Mouse (Mus musculus) monocyte, adult 2 months (primary cell): ENCODE data around the gene Tacr2.

Experiments
- DNase-seq, 2 experiments: peaks; one replicate each; pipeline ENCODE4 v3.0.0; 2022; ENCODE audit warnings: low spot score in 2 of 2, low read depth in 1 of 2

The Tacr2 gene

DNA sequence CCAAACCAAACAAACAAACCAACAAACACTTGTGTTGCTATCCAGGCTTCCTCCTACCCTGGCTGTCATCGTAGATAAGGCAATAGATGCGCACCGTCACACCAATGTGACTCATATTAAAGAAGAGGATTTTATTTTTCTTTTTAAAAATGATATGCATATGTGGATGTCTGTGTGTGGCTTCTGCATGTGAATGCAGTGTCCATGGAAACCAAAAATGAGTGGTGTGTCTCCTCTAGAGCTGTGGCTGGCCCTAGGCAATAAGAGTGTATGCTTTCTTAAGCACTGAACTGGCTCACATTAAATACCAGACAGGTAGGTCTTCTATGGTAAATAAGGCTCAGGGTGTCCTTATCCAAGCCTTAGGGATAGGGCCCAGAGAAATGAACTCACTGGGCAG lies 13.6 kb upstream of the Tacr2 start:
- DNase-seq = no peak

DNA sequence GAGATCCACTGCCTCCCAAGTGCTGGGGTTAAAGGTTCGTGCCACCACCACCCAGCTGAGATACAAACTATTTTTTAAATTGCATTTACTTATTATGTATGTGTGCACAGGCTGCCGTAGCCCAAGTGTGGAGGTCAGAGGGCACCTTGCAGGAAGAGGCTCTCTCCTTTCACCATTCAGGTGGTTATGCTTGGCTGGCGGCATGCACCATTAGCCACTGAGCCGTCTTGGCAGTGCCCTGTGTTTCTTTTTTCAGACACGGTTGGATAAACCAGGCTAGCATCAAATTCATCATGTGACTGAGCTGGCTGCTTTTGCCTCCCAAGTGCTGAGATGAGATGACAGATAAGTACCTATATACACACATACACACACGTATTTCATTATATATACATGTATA lies 13.0 kb upstream of the Tacr2 start:
- no peak for DNase-seq

DNA sequence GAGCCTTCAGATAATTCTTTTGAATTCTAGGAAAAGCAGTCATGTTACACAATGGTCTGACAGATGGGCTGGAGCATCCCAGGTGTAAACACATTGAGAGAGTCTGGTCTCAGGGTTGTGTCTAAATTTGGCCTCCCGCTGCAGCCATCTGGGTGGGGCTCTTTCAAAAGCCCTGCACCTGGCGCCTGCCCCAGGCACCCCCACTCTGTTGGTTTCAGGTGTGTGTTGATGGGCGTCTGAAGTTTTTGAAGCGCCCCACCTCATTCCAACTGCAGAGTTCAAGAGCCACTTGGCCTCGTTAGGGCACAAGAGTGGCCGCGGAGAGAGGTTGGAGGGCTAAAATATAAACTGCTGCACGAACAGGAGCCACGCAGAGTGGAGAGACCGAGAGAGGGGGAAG lies 9.9 kb upstream of the Tacr2 start:
- DNase-seq = no peak

DNA sequence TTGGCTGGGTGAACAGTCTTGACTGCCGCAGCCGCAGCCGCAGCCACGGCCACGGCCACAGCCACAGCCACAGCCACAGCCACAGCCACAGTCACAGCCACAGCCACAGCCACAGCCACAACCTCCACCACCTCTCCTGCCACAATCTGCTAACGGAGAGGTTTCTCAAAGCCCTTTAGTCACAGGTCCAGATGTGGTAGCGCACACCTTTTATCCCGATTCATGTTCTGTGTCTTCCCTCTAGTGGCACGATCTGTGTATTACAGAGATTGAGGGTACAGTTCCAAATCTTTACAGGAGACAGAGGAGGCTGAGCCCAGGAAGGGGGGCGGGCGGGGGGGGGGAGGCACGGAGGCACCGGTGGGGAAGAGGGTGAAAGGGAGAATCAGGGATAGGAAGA lies 9.3 kb upstream of the Tacr2 start:
- DNase-seq = no peak

DNA sequence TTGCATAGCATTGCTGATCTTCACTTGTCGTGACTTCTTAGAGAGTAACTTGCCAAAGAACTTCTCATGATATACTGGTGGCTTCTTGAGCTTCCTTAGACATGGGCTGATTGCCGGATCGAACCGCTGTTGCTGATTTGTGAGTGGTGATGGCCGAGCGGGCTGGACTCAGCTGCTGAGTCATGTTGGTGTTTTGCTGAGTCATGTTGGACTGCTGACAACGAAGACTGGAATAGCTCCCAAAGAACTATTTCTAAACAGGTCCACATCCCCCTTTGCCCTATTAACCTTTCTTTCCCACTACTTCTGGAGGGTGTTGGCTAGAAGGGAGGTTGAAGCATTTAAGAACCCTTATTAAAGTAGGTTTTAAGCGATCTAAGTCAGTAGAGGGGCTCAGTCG lies 8.2 kb upstream of the Tacr2 start:
- DNase-seq = no peak

DNA sequence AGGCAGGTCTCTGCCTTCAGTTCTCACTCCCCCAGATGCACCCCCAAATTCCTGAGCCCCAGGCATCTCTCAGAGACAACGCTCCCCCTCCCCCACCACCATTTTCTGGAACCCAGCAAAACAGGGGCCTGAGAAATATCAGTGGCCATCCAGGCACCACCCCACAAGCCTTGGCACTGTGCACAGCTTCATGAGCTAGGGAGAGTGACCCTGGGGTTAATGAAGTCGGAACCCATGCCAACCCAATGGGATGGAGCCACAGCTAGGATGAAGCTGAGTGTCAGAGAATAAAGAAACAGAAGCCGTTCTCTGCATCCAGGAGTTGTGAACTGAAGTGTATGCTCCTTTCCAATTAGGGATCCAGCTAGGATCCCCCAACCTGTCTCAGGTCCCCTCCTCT lies 5.1 kb upstream of the Tacr2 start:
- DNase-seq = no peak

DNA sequence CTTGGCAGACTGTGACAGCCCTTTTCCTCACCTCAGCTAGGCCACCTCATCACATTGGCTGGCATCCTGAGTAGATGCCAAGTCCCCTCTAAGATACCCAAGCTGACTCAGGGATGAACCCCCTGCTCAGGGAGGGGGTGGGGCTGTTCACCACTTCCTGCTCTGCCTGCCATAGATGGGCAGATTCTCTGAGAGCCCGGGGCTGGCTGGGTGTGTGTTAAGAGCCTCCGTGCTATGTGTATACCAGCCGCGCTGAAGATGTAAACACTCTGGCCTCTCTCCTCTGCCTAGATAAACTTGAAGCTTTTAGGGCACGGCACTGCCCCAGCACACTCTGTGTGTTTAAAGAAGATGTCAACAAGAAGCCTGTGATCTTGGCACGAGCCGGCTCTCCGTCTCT lies 4.4 kb upstream of the Tacr2 start:
- no peak for DNase-seq

DNA sequence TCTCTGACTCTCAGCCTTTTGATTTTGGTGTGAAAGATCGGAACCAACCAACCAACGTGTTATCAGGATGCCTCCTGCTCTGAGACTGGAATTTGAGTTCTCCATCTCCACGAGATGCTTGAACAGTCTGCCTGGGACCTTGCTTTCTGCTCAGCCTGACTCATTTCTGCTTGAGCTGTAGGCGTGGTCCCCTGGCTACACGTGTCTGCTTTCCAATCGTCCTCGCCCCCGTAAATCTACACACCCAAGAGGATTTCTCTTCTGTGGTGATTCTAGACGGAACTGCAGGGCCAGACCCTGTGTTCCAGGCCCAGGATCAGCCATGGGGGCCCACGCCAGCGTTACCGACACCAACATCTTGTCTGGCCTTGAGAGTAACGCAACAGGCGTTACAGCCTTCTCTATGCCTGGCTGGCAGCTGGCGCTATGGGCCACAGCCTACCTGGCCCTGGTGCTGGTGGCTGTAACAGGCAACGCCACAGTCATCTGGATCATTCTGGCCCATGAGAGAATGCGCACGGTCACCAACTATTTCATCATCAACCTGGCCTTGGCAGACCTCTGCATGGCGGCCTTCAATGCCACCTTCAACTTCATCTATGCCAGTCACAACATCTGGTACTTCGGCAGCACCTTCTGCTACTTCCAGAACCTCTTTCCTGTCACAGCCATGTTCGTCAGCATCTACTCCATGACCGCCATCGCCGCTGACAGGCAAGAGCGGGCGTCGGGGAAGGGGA lies 428 bp downstream of the Tacr2 start:
- DNase-seq = no peak

DNA sequence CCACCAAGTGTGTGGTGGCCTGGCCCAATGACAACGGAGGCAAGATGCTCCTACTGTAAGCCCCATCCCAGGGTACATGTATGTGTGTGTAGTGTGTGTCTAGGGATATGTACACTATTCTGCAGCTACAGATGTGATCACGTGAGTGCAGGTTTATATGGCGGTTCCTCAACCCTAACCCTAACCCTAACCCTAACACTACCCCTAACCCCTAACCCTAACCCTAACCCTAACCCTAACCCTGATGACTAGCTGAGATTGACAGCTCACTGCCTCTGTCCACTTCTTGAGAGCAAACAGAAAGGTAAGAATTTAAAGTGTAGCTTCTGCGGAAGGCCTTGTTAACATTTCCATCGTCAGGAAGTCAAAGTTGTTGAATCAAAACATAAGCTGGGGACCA lies 6.1 kb downstream of the Tacr2 start:
- no peak for DNase-seq

DNA sequence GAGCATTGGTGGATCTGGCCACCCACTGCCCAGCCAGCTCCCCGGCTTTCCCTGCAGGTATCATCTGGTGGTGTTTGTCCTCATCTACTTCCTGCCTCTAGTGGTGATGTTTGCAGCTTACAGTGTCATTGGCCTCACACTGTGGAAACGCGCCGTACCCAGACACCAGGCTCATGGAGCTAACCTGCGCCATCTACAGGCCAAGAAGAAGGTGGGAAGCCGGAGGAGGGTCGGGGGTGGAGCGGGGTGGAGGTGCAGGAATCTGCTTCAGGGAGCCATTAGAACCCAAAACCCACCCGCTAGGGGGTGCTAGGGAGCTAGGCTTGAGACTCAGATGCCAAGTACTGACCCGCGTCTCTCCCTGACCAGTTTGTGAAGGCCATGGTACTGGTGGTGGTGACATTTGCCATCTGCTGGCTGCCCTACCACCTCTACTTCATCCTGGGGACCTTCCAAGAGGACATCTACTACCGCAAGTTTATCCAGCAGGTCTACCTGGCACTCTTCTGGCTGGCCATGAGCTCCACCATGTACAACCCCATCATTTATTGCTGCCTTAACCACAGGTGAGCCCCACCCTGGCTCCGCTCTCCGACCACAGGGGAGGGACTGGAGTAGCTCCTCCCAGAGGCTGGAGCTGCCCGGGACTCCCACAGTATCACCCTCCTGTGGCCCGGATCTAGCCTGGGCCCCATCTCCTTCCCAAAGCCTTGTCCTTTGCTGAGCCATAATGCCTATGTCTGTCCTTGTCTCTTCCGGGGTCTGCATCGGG lies 9.1 kb downstream of the Tacr2 start:
- peak; percentile 41 to 42 for DNase-seq

DNA sequence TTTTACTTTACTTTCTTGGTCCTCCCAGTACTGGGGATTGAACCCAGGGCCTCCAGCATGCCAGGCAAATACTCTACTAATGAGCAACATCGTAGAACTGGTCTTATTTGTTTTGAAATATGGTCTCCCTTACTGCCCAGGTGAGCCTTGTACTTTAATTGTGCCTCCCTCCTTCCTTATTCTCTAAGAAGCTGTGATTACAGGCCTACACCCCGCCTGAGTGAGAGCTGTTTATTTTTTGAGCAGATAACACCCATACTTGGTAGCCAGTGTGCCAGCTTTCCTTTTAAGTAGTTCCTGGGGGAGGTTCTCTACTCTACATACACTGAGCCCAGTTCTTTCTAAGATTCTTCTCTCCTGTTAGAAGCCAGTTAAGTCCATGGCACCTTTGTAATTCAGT lies 12.1 kb downstream of the Tacr2 start:
- DNase-seq = no peak

DNA sequence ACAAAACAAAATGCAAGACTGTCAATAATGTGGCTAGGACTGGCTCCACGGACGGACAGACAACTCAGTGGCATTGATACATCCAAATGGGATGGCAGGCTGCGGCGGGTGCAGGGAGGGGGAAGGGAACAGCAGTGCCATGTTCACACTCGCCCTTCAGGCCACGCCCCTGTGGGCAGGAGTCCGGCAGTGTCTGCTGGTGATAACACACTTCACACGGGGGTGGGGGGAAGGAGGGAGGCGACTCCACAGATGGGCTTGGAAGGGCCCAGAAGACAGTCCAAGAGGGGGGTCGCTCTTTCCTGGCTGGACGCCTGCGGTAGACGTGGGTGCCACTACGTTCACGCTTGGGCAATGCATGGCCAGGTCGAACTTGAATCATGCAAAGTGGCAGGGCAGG lies 17.0 kb downstream of the Tacr2 start:
- no peak for DNase-seq

DNA sequence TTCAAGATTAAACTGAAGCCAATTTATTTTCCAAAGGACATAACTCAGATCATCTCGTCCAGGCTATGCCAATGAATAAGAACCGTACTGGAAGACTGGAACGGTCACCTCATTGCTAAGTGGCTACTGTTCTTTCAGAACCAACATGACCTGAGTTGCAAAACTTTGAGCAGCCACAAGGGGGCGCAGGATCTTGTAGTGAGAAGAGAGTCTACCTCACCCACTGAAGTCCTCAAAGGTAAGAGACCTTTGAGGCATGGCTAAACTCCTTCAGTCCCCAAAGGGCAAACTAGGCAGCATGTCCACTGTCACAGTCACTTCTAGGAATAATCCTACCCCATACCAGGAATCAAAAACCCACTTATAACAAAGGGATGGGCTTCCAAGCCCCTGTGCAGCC lies 23.0 kb downstream of the Tacr2 start:
- peak; percentile 38 to 64 for DNase-seq

DNA sequence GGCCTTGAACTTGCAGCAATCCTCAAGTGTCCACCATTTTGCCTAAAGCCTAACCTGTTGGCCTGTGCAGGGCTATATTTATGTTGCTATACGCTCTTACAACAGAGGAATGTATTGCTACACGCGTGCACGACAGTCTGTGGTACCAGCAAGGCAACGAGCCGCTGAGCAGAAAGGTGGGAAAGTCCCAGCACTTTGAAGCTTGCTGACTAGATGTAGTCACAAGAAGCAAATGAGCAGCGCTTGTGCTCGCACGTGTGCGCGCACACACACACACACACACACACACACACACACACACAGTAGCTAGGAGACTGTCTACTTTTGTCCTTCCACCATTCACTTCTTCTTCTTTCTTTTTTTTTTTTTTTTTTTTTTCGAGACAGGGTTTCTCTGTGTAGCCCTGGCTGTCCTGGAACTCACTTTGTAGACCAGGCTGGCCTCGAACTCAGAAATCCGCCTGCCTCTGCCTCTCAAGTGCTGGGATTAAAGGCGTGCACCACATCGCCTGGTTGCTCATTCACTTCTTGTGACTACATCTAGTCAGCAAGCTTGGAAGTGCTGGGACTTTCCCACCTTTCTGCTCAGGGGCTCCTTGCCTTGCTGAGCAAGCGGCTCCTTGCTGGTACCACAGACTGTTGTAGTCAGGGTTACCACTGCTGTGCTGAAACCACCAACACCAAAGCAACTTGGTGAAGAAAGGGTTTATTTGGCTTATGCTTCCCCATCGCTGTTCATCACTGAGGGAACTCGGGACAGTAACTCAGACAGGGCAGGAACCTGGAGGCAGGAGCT lies 25.5 kb downstream of the Tacr2 start:
- no peak for DNase-seq

DNA sequence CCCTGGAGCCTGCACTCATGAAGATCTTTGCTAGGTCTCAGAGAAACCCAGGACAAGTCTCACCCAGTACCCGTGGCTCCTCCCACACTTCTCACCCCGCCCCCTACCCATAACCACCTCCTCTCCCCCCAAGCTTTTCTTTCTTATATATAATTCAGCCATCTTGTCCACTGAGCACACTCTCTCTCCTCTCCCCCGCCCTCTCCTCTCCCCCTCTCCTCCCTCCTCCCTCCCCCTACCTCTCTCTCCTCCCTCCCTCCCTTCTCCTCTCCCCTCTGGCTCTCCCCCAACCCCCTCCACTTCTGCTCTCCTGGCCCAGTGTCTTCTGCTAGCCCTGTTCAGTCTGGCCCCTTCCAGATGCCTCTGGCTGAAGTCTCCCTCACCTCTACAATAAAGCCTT lies 26.8 kb downstream of the Tacr2 start:
- DNase-seq = no peak

DNA sequence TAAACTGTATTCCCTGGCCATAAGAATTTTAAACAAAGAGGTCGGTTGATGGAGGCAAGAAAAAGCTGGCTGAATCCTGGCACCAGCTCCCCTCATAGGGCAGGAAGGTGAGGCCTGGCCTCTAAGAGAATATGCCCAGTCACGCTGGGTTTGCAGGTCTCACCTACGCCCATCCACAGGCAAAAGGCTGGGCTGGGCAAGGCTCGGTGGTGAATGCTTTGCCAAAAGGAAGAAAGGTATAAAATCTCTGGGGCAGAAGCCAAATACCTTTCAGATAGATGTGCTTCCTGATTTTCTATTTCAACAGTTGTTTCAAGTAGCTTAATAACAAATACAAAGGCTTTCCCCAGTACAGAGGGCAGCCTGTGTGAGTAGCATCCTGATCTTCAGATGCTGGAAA lies 27.4 kb downstream of the Tacr2 start:
- DNase-seq = no peak

DNA sequence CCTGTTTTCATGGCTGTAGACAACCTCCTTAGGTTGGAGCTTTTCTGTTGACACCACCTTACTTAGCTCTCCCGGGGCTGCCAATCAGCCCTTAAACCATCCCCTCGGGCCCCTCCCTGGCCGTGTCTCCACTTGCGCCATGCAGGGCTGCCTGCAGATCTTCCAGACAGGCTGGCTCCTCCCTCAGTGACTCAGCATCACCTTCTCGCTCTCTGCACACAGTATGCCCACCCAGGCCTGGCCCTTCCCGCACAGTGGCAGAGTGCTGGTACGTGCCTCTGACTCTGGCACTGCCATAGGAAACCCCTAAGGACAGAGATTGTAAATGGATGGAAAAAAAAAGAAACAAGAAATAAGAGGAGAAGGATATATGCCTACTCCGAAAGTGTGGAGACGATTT lies 30.5 kb downstream of the Tacr2 start:
- no peak for DNase-seq

DNA sequence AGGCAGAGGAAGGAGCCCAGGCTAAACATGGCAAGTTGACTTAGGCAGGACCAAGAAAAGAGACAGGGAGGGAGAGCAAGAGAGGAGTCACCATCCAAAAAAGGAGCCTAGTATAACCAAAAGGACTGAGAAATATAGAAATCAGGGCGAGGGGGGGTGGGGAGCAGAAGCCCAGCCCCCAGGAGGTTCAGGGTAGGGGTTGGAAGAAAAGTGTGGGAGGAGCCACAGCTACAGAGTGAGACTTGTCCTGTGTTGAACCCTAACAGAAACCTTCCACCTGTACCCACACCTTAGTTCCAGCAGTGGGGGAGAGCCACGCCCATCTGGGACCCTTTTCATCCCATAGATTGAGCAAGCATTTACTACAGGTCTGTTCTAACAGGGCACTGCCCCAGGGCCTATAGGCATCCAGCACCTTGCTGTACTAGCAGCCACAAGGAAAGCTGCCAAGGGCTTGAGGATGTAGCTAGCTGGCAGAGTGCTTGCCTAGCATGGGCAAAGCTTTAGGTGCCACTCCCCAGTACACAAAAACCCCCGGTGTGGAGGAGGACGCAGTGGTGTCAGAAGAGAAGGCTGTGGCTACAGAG lies 31.1 kb downstream of the Tacr2 start:
- DNase-seq = no peak

DNA sequence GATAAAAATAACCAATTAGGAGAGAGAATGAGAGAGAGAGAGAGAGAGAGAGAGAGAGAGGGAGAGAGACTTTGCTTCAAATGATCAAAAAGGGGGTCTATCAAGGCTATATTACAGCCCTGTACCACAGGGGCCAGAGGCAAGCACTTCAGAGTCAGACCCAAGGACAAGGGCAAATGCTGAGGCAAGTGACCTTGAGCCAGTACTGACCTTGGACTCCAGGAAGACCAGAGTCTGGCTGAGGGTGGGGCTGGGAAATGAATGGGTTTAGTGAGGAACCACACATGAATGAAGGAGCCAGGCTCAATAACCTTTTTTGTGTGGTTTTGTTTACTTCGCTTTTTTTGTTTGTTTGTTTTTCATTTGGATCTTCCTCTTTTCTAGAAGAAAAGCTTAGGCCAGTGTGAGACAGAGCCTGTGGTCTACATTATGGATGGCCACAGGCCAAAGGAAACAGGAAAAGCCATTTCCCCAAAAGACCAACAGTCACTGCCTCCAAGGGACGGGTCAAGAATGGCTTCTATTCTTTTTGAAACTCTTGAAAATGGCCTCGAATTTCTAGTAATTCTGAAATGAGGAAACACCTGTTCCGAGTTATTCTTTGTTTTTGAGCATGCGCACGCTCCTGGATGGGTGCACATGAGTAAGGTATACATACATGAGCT lies 35.4 kb downstream of the Tacr2 start:
- DNase-seq = no peak

DNA sequence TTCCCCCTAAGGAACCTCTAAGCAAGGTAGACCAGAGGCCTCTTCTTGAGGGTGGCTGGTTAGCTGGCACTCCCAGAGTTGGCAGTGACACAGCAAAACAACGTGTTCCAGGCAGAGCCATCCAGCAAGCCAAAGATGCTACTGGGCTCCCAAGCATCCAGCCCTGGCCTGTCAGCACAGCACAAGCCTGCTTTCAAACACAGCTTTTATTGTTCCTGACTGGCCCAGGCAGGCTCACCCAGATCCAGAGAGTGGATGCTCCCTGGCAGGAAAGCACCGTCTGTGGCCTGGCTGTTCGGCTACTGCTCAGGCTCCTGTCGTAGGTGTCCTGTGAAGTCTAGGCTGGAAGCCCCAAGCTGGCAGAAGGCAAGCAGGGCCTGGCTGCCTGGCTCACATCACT lies 41.9 kb downstream of the Tacr2 start:
- no peak for DNase-seq
